Mouse (Mus musculus) left cerebral cortex, postnatal 14 days (tissue): ENCODE measurements around the gene Bicral. TPM values are rescaled to one million over a fixed set of nuclear protein-coding genes. Genes with fewer than 3 reads are reported as not detected.
A peak's percentile ranks its signal among the peaks of the same experiment; 100 is the strongest.
"Not testable (repeated sequence)": the region's sequence is repeated elsewhere in the genome, so short reads cannot be mapped to it uniquely, and the experiment has no call there.

Experiments used
- DNase-seq, 2 experiments: peaks; one replicate each; pipeline ENCODE4 v3.0.0; 2021 to 2022; ENCODE audit warnings: low spot score in 2 of 2, mixed read lengths in 1 of 2
- intact Hi-C: fragments of 180-260 bp; cut with DNase I; formaldehyde crosslinking; loops from one replicate; pipeline ENCODE4 v1.15.1; 2025
- total RNA-seq, 2 experiments: library from RNA; stranded (reverse); gene quantifications; 2 replicates each; pipeline ENCODE4 v1.2.3; 2021

Bicral gene
- total RNA-seq, 2 experiments from 2014 or later: 39.9 to 42.7 TPM

DNA sequence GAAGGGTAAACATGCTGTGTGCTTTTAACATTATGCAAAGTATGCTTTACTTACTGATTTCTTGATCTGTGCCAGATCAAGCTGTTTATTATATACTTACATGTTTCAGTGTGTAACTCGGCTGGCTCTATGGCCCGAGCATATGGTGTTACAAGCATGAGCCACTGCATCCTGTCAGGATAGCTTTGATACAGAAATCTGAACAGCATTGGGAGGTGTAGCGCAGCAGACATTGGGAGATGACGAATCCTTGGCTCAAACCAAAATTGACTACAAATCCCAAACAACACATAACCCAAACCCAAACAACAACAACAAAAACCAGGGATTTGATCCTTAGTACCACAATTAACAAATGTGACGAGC, 86.3 kb downstream of the Bicral start:
- DNase-seq: no peak
- intact Hi-C loops: loop anchor here (2.0 kb wide), 1 partner anchor 59 kb away; no protein-coding TSS in a partner anchor

GRCm38 (mm10) chr17:46771616-46772015, 86.7 kb downstream of the Bicral start:
- no peak for DNase-seq
- intact Hi-C loops: loop anchor here (2.0 kb wide), 1 partner anchor 59 kb away; no protein-coding TSS in a partner anchor

DNA sequence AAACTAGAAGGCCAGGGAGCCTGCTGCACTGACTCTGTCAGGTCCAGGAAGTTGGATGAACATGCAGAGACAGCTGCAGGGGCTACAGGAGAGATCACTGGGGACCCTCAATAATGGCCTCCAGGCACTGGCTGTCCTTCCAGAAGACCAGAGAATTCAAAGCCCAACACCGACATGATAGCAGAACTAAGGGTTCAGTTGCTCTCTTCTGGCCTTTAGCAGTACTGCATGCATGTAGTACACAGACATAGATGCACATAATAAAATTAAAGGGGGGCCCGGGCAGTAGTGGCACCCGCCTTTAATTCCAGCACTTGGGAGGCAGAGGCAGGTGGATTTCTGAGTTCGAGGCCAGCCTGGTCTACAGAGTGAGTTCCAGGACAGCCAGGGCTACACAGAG, 87.3 kb downstream of the Bicral start:
- no peak for DNase-seq
- intact Hi-C loops: no loop called here

- DNase-seq: no peak
- intact Hi-C loops: no loop called here
Measured at GRCm38 (mm10) chr17:46770546-46770945, 87.7 kb downstream of the Bicral start.

DNA sequence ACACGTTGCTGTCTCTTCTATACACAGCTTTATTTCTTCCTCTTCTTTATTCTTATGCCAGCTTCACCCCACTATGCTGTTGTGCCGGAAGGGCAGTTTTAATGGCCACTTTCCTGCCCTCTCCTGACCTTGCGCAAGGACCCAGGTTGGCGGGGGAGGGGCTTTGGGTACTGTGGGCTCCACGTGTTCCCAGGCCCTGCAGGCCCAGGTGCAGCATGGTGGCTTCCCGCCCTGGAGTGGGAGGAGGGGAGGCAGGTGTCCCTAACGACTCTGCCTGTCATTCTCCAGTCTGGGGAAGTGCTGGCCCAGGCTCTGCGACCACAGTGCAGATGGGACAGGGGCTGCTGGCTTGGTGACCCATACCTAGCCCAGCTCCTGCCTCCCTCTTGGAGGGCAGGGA, 90.4 kb downstream of the Bicral start:
- intact Hi-C loops: no loop called here
- no peak for DNase-seq

DNA sequence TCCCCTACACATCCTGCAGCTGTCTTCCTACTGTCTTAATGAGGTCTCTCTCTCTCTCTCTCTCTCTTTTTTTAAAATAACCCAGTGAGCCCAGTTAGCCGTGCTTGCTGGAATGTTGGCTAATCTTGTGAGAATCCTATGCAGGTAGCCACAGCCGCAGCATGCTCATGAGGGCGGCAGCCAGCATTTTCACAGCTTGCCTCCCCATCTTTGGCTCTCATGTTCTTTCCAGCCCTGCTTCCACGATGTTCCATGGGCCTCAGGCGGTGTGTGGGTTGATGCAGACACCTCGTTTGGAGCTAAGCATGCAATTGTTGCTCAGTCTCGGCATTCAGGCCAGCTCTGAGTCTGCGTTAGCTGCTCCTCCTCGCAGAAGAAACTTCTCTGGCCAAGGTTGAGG, 93.4 kb downstream of the Bicral start:
- intact Hi-C loops: not testable (repeated sequence)
- peak; percentile 39 to 71 for DNase-seq

DNA sequence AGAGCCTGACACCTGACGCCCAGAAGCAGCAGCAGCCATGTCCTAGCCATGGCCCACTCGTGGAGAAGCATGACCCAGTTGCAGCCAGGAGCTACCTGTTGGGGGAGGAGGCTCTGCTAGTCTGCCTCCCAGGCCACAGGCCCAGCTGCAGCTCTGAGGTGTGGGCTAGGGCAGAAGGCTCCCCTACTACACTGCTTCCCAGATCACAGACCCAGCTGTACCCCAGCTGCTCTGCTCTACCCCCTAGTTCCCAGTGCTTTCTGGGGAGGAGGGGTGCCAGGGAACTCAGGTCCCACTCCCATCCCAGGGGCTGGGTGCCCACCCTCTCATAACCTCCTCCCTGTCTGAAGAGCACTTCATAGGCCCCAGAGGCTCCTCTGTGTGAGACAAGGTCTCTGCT, 94.7 kb downstream of the Bicral start, which contains the start of gene Ptcra:
Gene Ptcra, minus strand, starts transcription at position 169 of the 400 bp plus-strand sequence.
- intact Hi-C loops: no loop called here
- DNase-seq: no peak

- peak in 1 of 2 experiments; percentile 41 for DNase-seq
Measured at GRCm38 (mm10) chr17:46758753-46759152, 99.5 kb downstream of the Bicral start.

DNA sequence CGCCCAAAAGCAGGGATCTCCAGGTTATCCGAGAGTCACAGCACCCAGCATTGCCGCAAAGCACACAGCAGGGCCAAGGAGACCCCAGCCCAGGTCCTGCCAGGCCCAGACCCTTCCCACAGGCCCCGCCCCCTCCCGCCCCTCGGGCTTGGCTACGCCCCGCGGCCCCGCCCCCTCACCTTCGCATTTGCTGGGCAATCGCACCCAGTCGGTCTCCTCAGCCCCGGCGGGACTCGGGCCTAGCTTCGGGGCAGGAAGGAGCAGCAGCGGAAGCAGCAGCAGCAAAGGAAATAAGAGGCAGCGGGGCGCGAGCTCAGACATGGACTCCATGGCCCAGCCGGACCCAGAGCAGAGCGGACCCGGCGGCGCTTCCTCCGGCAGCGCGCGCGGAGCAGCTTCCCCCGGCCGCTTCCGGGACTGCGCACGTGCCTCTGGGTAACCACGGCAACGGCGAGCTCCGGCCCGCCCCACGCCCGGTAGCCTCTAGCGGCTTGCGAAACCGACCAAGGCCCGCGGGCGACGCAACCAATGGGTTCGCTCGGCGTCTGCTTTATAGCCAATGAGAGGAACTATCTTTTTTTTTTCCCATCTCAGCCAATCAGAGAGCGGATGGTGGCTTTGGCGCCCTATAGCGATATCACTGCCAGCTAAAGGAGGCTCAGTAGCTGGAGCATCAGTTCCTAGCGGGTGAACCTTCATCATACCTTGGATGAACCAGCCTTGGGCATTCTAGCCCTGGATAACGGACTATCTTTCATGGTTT, 106.3 kb downstream of the Bicral start, which contains the start of gene Cnpy3:
Gene Cnpy3, minus strand, starts transcription at position 421 of the 763 bp plus-strand sequence.
- intact Hi-C loops: no loop called here
- peak; percentile 99 for DNase-seq

More at GRCm38 (mm10) chr17:46758753-46759152, 99.5 kb downstream of the Bicral start:
- intact Hi-C loops: no loop called here

DNA sequence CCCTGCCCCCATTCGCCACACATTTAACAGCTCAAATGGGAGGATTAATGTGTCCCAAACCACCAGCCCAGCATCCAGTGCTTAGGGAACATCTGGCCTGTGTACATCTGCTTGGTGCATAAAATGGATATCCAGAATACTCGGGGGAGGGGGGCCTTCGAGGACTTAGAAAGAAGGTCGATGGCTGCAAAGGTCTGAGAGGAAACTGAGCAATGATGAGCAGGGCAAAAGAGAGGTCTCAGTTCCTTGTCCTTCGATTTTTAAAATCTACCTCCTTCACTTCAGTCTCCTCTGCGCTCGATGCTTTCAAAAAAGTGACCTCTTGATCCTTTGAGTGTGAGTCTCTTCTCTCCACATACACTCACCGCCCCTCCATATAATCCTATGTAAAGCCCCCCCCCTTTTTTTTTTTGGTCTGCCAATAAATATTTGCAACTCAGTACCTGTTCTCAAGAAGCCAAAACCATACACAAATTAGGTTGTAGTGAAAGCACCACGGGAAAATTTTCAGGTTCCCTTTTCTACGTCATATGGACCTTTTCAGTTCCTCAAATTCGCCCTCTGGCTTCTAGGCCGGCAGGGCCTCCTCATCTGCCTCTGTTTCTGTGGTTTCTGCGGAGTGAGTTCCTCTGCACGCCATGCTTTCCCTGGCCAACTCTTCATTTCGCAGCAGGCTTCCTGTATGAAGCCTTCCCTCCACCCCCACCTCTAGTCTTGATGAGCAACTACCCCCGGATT, 107.1 kb downstream of the Bicral start:
- intact Hi-C loops: no loop called here

DNA sequence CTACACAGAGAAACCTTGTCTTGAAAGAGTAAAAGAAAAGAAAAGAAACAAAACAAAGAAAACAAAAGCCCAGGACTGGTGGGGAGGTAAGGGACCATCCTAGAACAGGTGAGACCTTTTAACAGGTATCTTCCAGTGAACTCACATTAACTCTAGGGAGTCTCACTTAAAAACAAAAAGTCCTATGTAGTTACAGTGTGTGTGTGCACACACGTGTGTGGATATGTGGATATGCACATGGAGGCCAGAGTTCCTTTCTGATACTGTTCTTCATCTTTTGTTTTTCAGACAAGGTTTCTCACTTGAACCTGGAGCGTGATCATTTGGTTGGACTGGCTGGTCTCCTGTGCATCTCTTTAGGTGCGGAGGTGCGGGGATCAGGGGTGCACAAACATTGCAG, 107.7 kb downstream of the Bicral start:
- DNase-seq: no peak
- intact Hi-C loops: no loop called here

More for the DNA sequence above, 107.1 kb downstream of the Bicral start:
- DNase-seq: peak; percentile 50 to 76

DNA sequence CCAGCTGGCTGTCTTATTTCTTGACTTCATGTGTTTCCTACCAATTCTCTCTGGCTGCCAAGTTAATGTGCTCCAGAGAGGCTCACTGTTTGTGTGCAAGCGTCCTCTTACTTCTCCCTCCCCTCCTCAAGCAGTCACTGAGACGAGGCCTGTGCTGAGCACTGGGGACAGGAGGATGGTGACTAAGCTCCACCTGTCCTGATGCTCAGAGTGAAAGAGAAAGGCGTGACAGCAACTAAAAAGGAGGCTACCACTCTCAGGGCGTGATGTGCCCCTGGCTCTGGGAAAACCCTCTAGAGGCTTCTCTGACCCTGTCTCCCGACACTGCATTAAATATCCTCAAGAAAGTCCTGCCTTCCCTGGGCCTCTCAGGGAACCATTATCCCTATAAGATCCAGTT, 109.0 kb downstream of the Bicral start:
- intact Hi-C loops: no loop called here
- no peak for DNase-seq

Other genes with a start within 250 kb of the Bicral start
- gene Ptk7, start 229.0 kb downstream of the Bicral start, total RNA-seq: 10 to 100 TPM; 13.8 to 13.9 TPM
- 10 to 100 TPM; 15.8 to 16.5 TPM for gene Klc4, start 212.5 kb downstream of the Bicral start, total RNA-seq
- 10 to 100 TPM; 45.6 to 54.2 TPM for gene Mrpl2, start 212.3 kb downstream of the Bicral start, total RNA-seq
- gene Cul7, start 208.1 kb downstream of the Bicral start, total RNA-seq: 10 to 100 TPM; 30.2 to 33.4 TPM
- 10 to 100 TPM; 14.1 to 15.7 TPM for gene Rrp36, start 184.1 kb downstream of the Bicral start, total RNA-seq
- gene Mea1, start 179.7 kb downstream of the Bicral start, total RNA-seq: 100 to 1,000 TPM; 105 to 120 TPM
- 100 to 1,000 TPM; 200 to 204 TPM for gene Klhdc3, start 177.6 kb downstream of the Bicral start, total RNA-seq
- gene Ppp2r5d, start 153.4 kb downstream of the Bicral start, total RNA-seq: 10 to 100 TPM; 85.4 to 90.8 TPM
- gene Pex6, start 147.0 kb downstream of the Bicral start, total RNA-seq: 10 to 100 TPM; 37.6 to 38.1 TPM
- under 1 TPM; 0.57 TPM for gene Gnmt, start 129.3 kb downstream of the Bicral start, total RNA-seq
- 10 to 100 TPM; 53.4 to 54.5 TPM for gene Cnpy3, start 106.3 kb downstream of the Bicral start, total RNA-seq
- not detected for gene Ptcra, start 94.8 kb downstream of the Bicral start, total RNA-seq
- gene 2310039H08Rik, start 85.8 kb downstream of the Bicral start, total RNA-seq: 1 to 10 TPM; 9.5 to 9.6 TPM
- gene Rpl7l1, start 75.8 kb downstream of the Bicral start, total RNA-seq: 10 to 100 TPM; 49.1 to 49.6 TPM
- 10 to 100 TPM; 33.1 to 39.8 TPM for gene Tbcc, start 32.2 kb upstream of the Bicral start, total RNA-seq
- gene Prph2, start 52.0 kb upstream of the Bicral start, total RNA-seq: not detected
- 10 to 100 TPM; 50.5 to 53.5 TPM for gene Ubr2, start 152.1 kb upstream of the Bicral start, total RNA-seq